Mouse (Mus musculus) limb, embryonic 14.5 days (tissue): Measurements from ENCODE around the gene Fndc9. TPM values are rescaled to one million over a fixed set of nuclear protein-coding genes. Genes with fewer than 3 reads are reported as not detected.

ENCODE experiments used
- ATAC-seq: fragments of 200-750 bp; cut with Nextera tagmentation; 2 replicates; pipeline ENCODE4 v1.8.0; 2017; ENCODE audit warnings: low read depth, moderate number of reproducible peaks, moderate TSS enrichment; ENCODE audit not compliant: low FRiP score
- DNase-seq: peaks from one replicate; pipeline ENCODE4 v3.0.0-alpha.2; 2015; ENCODE audit warnings: low spot score
- H3K27ac ChIP-seq: fragments of 300-500 bp; sonication (generic); replicated peaks from 2 replicates; pipeline ENCODE4 v1.5.1; 2014; ENCODE audit warnings: low read depth, mild to moderate bottlenecking, low read length, moderate library complexity, mixed read lengths
- H3K27me3 ChIP-seq: fragments of 300-500 bp; sonication (generic); 2 replicates; pipeline ENCODE4 v1.6.1; 2014; ENCODE audit warnings: low read length, mixed read lengths; ENCODE audit not compliant: control insufficient read depth, insufficient read depth
- H3K36me3 ChIP-seq: fragments of 300-500 bp; sonication (generic); 2 replicates; pipeline ENCODE4 v1.6.1; 2014; ENCODE audit warnings: mild to moderate bottlenecking, low read length, moderate library complexity, mixed read lengths; ENCODE audit not compliant: control insufficient read depth, insufficient read depth
- H3K4me1 ChIP-seq: fragments of 300-500 bp; sonication (generic); 2 replicates; pipeline ENCODE4 v1.6.1; 2014; ENCODE audit warnings: antibody characterized with exemption, low read length, mixed read lengths; ENCODE audit not compliant: control insufficient read depth, insufficient read depth
- H3K4me2 ChIP-seq: fragments of 300-500 bp; sonication (generic); replicated peaks from 2 replicates; pipeline ENCODE4 v1.6.1; 2014; ENCODE audit warnings: low read depth, mild to moderate bottlenecking, low read length, moderate library complexity; ENCODE audit not compliant: severe bottlenecking
- H3K4me3 ChIP-seq: fragments of 300-500 bp; sonication (generic); replicated peaks from 2 replicates; pipeline ENCODE4 v1.5.1; 2014; ENCODE audit warnings: low read length
- H3K9ac ChIP-seq: fragments of 300-500 bp; sonication (generic); 2 replicates; pipeline ENCODE4 v1.6.1; 2014; ENCODE audit warnings: mild to moderate bottlenecking, low read depth, low read length, moderate library complexity; ENCODE audit not compliant: severe bottlenecking
- H3K9me3 ChIP-seq: fragments of 300-500 bp; sonication (generic); 2 replicates; pipeline ENCODE4 v1.6.1; 2016; ENCODE audit warnings: low read length; ENCODE audit not compliant: control insufficient read depth
- POLR2A ChIP-seq: fragments of 200-500 bp; IDR thresholded peaks from 2 replicates; pipeline ENCODE4 v1.8.0; 2012; ENCODE audit warnings: inconsistent platforms, mild to moderate bottlenecking, moderate library complexity, borderline replicate concordance; ENCODE audit not compliant: insufficient read depth, insufficient read length; ENCODE audit errors: extremely low read depth
- WGBS: fragments of 180-500 bp; shearing (Covaris S2); extraction: QIAGEN DNeasy Blood & Tissue Kit; methylation state at CpG from one replicate; pipeline ENCODE4 v1.1.7; 2014; 5-methylcytosine and 5-hydroxymethylcytosine counted together
- polyA plus RNA-seq, 2 experiments: library from polyadenylated mRNA; depleted of rRNA in 1 of 2; stranded (reverse) in 1 of 2; unstranded in 1 of 2; fragments of >200 nt; fragmentation: Nextera tagmentation in 1 of 2; extraction: Ambion mirVana in 1 of 2; gene quantifications; 2 replicates each; pipeline versions ENCODE4 v1.2.1 to v1.2.3; 2012 to 2014

The Fndc9 gene
- polyA plus RNA-seq, 2 experiments, result 0.06 TPM; not detected in 1

DNA sequence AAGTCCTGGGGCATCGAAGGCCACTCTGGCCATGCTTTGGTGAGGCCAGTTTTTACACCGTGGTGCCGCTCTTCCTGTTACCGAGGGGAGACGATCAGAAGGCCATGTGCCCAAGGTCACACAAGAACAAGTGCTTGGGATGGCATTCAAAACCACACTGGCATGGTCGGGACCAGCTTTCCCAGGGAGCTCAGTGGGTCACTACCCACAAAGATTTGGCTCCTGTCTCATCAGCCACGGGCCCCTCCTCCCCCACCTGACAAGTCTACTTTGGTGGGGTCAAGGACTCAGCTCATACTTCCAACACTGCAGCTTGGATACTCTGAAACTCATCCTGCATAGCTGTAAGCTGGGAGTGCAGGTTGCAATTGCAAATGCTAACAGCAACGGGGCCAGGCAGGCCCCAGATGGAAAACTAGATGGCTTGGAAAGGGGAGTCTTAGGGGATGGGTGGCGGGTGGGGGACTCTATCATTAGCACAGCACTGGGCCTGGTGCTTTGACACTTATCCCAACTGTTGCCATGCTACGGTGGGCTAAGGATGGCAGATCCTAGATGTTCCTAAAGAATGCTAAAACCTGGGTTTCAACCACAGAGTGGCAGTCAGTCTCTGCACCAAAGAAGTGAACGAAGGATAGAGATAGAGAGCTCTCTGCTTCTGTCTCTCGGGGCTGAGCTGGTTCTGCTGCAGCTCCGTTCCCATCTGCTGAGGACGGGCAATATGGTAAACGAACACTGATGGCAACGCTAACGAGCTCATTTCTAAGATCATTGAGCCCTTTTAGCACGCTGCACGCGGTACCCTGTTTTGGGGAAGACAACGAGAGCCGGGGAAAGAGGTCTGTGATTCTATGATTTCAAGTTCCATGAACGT is 9.6 kb downstream of the Fndc9 start:
- Histone ChIP-seq H3K4me2 (no peak overlapping the region), H3K4me1 (no peaks in the 10 kb centered on the region), H3K27ac (no peak overlapping the region), H3K27me3 (no peaks in the 10 kb centered on the region), H3K36me3 (0 out of 2 replicates have a peak, but pooled peaks cover 11% of the 10 kb centered on the region), H3K9me3 (no peaks in the 10 kb centered on the region), H3K4me3 (no peak overlapping the region), H3K9ac (no peak overlapping the region)
- TF ChIP-seq POLR2A, result no peak
- 82% methylated on average over 23 of the region's 23 CpGs for WGBS
- DNase-seq (no peak), ATAC-seq (no peak)

DNA sequence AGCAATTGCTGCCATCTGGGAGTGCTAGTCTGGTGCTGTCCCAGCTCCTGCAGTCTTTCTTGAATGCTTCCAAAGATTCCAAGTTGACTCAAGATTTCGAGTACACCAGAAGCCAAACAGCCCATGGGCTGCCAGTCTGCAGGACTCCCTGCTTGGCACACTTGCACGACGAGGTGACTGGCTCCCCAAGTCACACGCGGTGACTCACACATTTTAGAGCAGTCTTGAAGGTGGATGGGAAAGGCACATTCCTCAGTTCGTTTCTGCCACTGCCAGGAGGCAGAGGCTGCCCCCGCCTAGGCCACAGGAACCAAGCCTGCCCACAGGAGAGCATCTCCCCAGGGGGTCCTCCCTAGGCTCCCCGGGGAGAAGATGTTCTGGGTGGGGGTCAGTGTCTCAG is 10.6 kb downstream of the Fndc9 start:
- Histone ChIP-seq H3K9me3 (no peaks in the 10 kb centered on the region), H3K4me2 (no peak overlapping the region), H3K4me1 (no peaks in the 10 kb centered on the region), H3K27me3 (no peaks in the 10 kb centered on the region), H3K4me3 (no peak overlapping the region), H3K27ac (no peak overlapping the region), H3K36me3 (0 out of 2 replicates have a peak, but pooled peaks cover 10% of the 10 kb centered on the region), H3K9ac (no peak overlapping the region)
- no peak for TF ChIP-seq POLR2A
- no peak for DNase-seq
- ATAC-seq, result no peak
- WGBS, result 66% methylated on average over 8 of the region's 8 CpGs

DNA sequence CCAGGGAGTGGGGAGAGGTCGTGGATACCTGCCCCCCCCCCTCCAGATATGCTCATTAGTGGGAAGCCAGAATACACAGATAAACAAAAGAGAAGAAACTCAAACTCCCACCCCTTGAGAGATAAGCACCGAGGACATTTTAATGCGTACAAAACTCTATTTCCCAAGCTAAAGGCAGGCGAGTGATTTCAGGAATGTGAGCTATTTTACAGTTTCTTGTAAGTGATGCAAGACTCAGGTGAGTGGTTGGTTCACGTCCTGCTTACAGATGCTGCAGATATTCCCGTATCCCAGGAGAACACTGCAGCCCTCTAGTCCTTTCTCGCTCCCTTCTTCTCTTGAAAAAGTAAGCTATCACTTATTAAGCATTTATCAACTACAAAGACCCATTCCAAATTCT is 11.1 kb downstream of the Fndc9 start:
- Histone ChIP-seq H3K27me3 (no peaks in the 10 kb centered on the region), H3K27ac (no peak overlapping the region), H3K36me3 (0 out of 2 replicates have a peak, but pooled peaks cover 7% of the 10 kb centered on the region), H3K9me3 (no peaks in the 10 kb centered on the region), H3K4me3 (no peak overlapping the region), H3K4me1 (no peaks in the 10 kb centered on the region), H3K9ac (no peak overlapping the region), H3K4me2 (no peak overlapping the region)
- DNase-seq, result no peak
- 63% methylated on average over 7 of the region's 7 CpGs for WGBS
- no peak for ATAC-seq
- no peak for TF ChIP-seq POLR2A

DNA sequence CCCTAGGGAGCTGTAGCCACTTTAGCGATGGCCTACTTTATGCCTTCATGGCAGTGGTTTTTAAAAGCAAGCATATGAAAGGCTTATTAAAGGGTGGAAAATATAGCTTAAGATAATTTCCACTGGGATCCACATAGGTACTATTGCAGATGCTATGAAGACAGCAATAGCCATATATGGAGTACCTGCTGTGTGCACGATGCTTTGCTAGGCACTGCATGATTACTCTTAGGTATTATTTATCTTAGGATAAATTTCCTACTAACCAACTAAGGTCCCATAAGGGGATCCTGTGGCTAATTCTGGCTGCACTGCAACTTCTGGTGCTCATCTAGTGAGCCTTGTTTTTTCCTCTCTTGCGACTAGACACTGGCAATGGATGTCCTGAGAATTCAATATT is 13.0 kb downstream of the Fndc9 start:
- no peak overlapping the region for H3K4me2 ChIP-seq
- DNase-seq, result no peak
- H3K36me3 ChIP-seq, result peaks cover 7% of the 10 kb centered on the region; the same call in 1 of the 2 replicates
- no peak for ATAC-seq
- H3K27ac ChIP-seq, result no peak overlapping the region
- no peaks in the 10 kb centered on the region for H3K4me1 ChIP-seq
- WGBS, result 91% methylated on average over 3 of the region's 3 CpGs
- no peak overlapping the region for H3K9ac ChIP-seq
- H3K9me3 ChIP-seq, result no peaks in the 10 kb centered on the region
- no peak for TF ChIP-seq POLR2A
- H3K27me3 ChIP-seq, result no peaks in the 10 kb centered on the region
- H3K4me3 ChIP-seq, result no peak overlapping the region

DNA sequence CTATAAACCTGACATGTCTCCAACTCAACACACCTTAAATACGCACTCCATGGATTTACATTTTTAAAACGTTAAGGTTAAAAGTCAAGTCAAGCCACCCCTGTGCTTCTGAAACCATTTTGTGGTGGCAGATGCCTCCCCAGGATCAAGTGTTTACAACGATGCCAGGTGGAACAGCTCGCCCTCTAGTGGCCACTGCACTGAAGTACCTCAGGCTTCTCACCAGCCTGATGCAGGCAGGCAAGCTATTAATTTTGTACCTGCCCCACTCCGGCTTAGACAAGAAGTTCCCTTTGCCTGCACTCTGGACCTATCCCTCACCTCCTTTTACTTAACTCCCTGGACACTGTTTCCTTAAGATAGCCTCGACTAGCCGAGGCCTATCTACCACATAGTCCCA is 16.7 kb downstream of the Fndc9 start:
- WGBS, result 28% methylated on average over 7 of the region's 7 CpGs
- Histone ChIP-seq H3K27ac (no peak overlapping the region), H3K9ac (no peak overlapping the region), H3K27me3 (no peaks in the 10 kb centered on the region), H3K4me2 (no peak overlapping the region), H3K36me3 (peaks cover 8% of the 10 kb centered on the region; the same call in 1 of the 2 replicates), H3K4me3 (no peak overlapping the region), H3K4me1 (no peaks in the 10 kb centered on the region), H3K9me3 (no peaks in the 10 kb centered on the region; the same call in 1 of the 2 replicates)
- no peak for TF ChIP-seq POLR2A
- ATAC-seq (peak; percentile 37; the same call in 1 of the 2 replicates), DNase-seq (peak; percentile 62)
